Mouse (Mus musculus): ENCODE results near the gene Tead2.
"Not testable (repeated sequence)": the region's sequence is repeated elsewhere in the genome, so short reads cannot be mapped to it uniquely, and the experiment has no call there.

Gene Tead2

GRCm38 (mm10) chr7:45240633-45241388 lies 25.3 kb downstream of the Tead2 start, which contains the start of gene Slc6a16:
Gene Slc6a16 (plus strand): TSS chr7:45241085.
- in situ Hi-C loops (cut with MboI; ENCODE audit: unreplicated experiment in 2 of 2), result no loop called here

GRCm38 (mm10) chr7:45241389-45241749 lies 25.8 kb downstream of the Tead2 start:
- in situ Hi-C loops (cut with MboI; ENCODE audit: unreplicated experiment in 2 of 2), result no loop called here

- in situ Hi-C loops (cut with MboI; ENCODE audit: unreplicated experiment in 2 of 2), result no loop called here
These were observed 32.1 kb downstream of the Tead2 start for GRCm38 (mm10) chr7:45247666-45248065.

GRCm38 (mm10) chr7:45253806-45254205 lies 38.3 kb downstream of the Tead2 start:
- in situ Hi-C loops (cut with MboI; ENCODE audit: unreplicated experiment in 2 of 2), result no loop called here

GRCm38 (mm10) chr7:45255822-45256221 lies 40.3 kb downstream of the Tead2 start:
- in situ Hi-C loops (cut with MboI; ENCODE audit: unreplicated experiment in 2 of 2), result not testable (repeated sequence)

GRCm38 (mm10) chr7:45257063-45257840 lies 41.7 kb downstream of the Tead2 start:
- in situ Hi-C loops (cut with MboI; ENCODE audit: unreplicated experiment in 2 of 2), result no loop called here

GRCm38 (mm10) chr7:45259281-45259680 lies 43.7 kb downstream of the Tead2 start:
- in situ Hi-C loops (cut with MboI; ENCODE audit: unreplicated experiment in 2 of 2), result no loop called here

- in situ Hi-C loops (cut with MboI; ENCODE audit: unreplicated experiment in 2 of 2), result no loop called here
These were observed 46.7 kb downstream of the Tead2 start for GRCm38 (mm10) chr7:45262266-45262665.

- in situ Hi-C loops (cut with MboI; ENCODE audit: unreplicated experiment in 2 of 2), result no loop called here
These were observed 47.6 kb downstream of the Tead2 start for GRCm38 (mm10) chr7:45263006-45263607.

- in situ Hi-C loops (cut with MboI; ENCODE audit: unreplicated experiment in 2 of 2), result no loop called here
These were observed 48.8 kb downstream of the Tead2 start for GRCm38 (mm10) chr7:45264348-45264747.

GRCm38 (mm10) chr7:45265518-45265917 lies 50.0 kb downstream of the Tead2 start:
- in situ Hi-C loops (cut with MboI; ENCODE audit: unreplicated experiment in 2 of 2), result no loop called here

GRCm38 (mm10) chr7:45272786-45273412 lies 57.3 kb downstream of the Tead2 start:
- in situ Hi-C loops (cut with MboI; ENCODE audit: unreplicated experiment in 2 of 2), result no loop called here

- in situ Hi-C loops (cut with MboI; ENCODE audit: unreplicated experiment in 2 of 2), result no loop called here
These were observed 58.1 kb downstream of the Tead2 start for GRCm38 (mm10) chr7:45273672-45274071.

- in situ Hi-C loops (cut with MboI; ENCODE audit: unreplicated experiment in 2 of 2), result no loop called here
These were observed 61.7 kb downstream of the Tead2 start, which contains the start of gene Slc6a21 for GRCm38 (mm10) chr7:45277136-45277760. Gene Slc6a21 (plus strand): TSS chr7:45277513.
